In genomic region chr12:58669914-58670635, GRCm38 (mm10) we compare ENCODE assay signal across 24 mouse cellular contexts.
DNase-seq lines count a peak whose midpoint lies in the region; ATAC-seq lines count a peak whose summit lies in the region.
"Had no signal": no experiment of that assay in that cellular context is flagged by ENCODE, and none has a peak within 500 bp of the region (broad histone marks: within the 10 kb centered on the region; RNA-seq: fewer than 3 reads in every experiment).

No protein-coding gene starts in this region.

- H3K4me3 ChIP-seq in forebrain, embryonic 11.5 days (ENCODE audit: low read depth, low read length): no peak overlapping the region
- H3K4me3 ChIP-seq in forebrain, embryonic 10.5 days: no peak overlapping the region
- no peak overlapping the region for H3K4me3 ChIP-seq in neural tube, embryonic 11.5 days (ENCODE audit: low read depth, low read length)
- no peak overlapping the region for H3K4me3 ChIP-seq in hindbrain, embryonic 15.5 days
- no peak overlapping the region for H3K4me3 ChIP-seq in neural tube, embryonic 14.5 days (ENCODE audit: low read depth, low read length)
- H3K4me3 ChIP-seq: erythroblast, embryonic 14.5 days; heart, adult 2 months; intestine, embryonic 15.5 days; limb, embryonic 12.5 days; liver, embryonic 13.5 days; lung, embryonic 15.5 days; stomach, embryonic 15.5 days had no signal

- no peaks in the 10 kb centered on the region for H3K4me1 ChIP-seq in forebrain, embryonic 11.5 days (replicated peaks; ENCODE audit: control insufficient read depth, insufficient read depth, low read length)
- H3K4me1 ChIP-seq in forebrain, embryonic 10.5 days: no peaks in the 10 kb centered on the region
- H3K4me1 ChIP-seq in neural tube, embryonic 11.5 days (ENCODE audit: control insufficient read depth, insufficient read depth, low read length): no peaks in the 10 kb centered on the region
- no peaks in the 10 kb centered on the region for H3K4me1 ChIP-seq in hindbrain, embryonic 15.5 days (replicated peaks)
- H3K4me1 ChIP-seq in neural tube, embryonic 14.5 days (ENCODE audit: control insufficient read depth, insufficient read depth, low read length): no peaks in the 10 kb centered on the region
- H3K4me1 ChIP-seq: intestine, embryonic 15.5 days; limb, embryonic 12.5 days; liver, embryonic 13.5 days; lung, embryonic 15.5 days; stomach, embryonic 15.5 days had no signal

- H3K9me3 ChIP-seq in forebrain, embryonic 11.5 days (ENCODE audit: control insufficient read depth, low read length): no peaks in the 10 kb centered on the region
- H3K9me3 ChIP-seq in forebrain, embryonic 10.5 days: no peaks in the 10 kb centered on the region
- H3K9me3 ChIP-seq in neural tube, embryonic 11.5 days (ENCODE audit: control insufficient read depth, low read length): no peaks in the 10 kb centered on the region
- no peaks in the 10 kb centered on the region for H3K9me3 ChIP-seq in hindbrain, embryonic 15.5 days
- H3K9me3 ChIP-seq in neural tube, embryonic 14.5 days (ENCODE audit: control insufficient read depth, low read length): no peaks in the 10 kb centered on the region
- H3K9me3 ChIP-seq: intestine, embryonic 15.5 days; limb, embryonic 12.5 days; liver, embryonic 13.5 days; lung, embryonic 15.5 days; stomach, embryonic 15.5 days had no signal

- DNase-seq in forebrain, embryonic 11.5 days (ENCODE audit: low spot score): no peak
- no peak for DNase-seq in forebrain, embryonic 10.5 days (ENCODE audit: extremely low spot score, low spot score)
- DNase-seq in neural tube, embryonic 11.5 days (ENCODE audit: low spot score): no peak
- no peak for DNase-seq in neural tube, embryonic 10.5 days (ENCODE audit: extremely low spot score, low spot score)
- DNase-seq in embryo, embryonic 10 days (ENCODE audit: low spot score): no peak
- no peak for DNase-seq in cerebellum, postnatal 10 days
- DNase-seq: adrenal gland, postnatal 14 days; cerebellum, adult 11 months; cerebellum, postnatal 36 days; gastrocnemius, postnatal 25 days; heart, adult 2 months; heart, postnatal 36 days; kidney, postnatal 36 days; liver, embryonic 13.5 days; lung, postnatal 4 days; right cerebral cortex, postnatal 25 days had no signal

- ATAC-seq in forebrain, embryonic 11.5 days (replicated peaks; ENCODE audit: low FRiP score): peak; percentile 87
- peak; percentile 37; the same call in 1 of the 2 replicates for ATAC-seq in neural tube, embryonic 11.5 days (ENCODE audit: insufficient read depth, low FRiP score, low TSS enrichment)
- ATAC-seq in hindbrain, embryonic 15.5 days (ENCODE audit: low FRiP score, low read depth): peak; percentile 63; the same call in 1 of the 2 replicates
- ATAC-seq in neural tube, embryonic 14.5 days (ENCODE audit: low read depth): peak; percentile 92
- ATAC-seq: activated CD4-positive, CD25-positive, alpha-beta regulatory T cell, adult 4 months; intestine, embryonic 15.5 days had no signal

- no peak overlapping the region for H3K4me2 ChIP-seq in forebrain, embryonic 11.5 days (ENCODE audit: low read depth, low read length, severe bottlenecking)
- H3K4me2 ChIP-seq in neural tube, embryonic 11.5 days (ENCODE audit: low read depth): no peak overlapping the region
- H3K4me2 ChIP-seq in hindbrain, embryonic 15.5 days: no peak overlapping the region
- no peak overlapping the region for H3K4me2 ChIP-seq in neural tube, embryonic 14.5 days (ENCODE audit: low read depth, low read length)
- H3K4me2 ChIP-seq: intestine, embryonic 15.5 days; limb, embryonic 12.5 days; liver, embryonic 13.5 days; lung, embryonic 15.5 days; stomach, embryonic 15.5 days had no signal

- H3K27ac ChIP-seq in forebrain, embryonic 11.5 days (ENCODE audit: low read depth, low read length): no peak overlapping the region
- H3K27ac ChIP-seq in forebrain, embryonic 10.5 days: no peak overlapping the region
- H3K27ac ChIP-seq in neural tube, embryonic 11.5 days (ENCODE audit: low read depth, low read length): no peak overlapping the region
- H3K27ac ChIP-seq in hindbrain, embryonic 15.5 days (replicated peaks): no peak overlapping the region
- no peak overlapping the region for H3K27ac ChIP-seq in neural tube, embryonic 14.5 days (ENCODE audit: low read depth, low read length)
- H3K27ac ChIP-seq: heart, adult 2 months; intestine, embryonic 15.5 days; limb, embryonic 12.5 days; liver, embryonic 13.5 days; lung, embryonic 15.5 days; stomach, embryonic 15.5 days had no signal

- WGBS in forebrain, embryonic 11.5 days: 74% methylated on average over 3 of the region's 3 CpGs
- 75% methylated on average over 3 of the region's 3 CpGs for WGBS in forebrain, embryonic 10.5 days
- 77% methylated on average over 3 of the region's 3 CpGs for WGBS in neural tube, embryonic 11.5 days
- 68% methylated on average over 3 of the region's 3 CpGs for WGBS in hindbrain, embryonic 15.5 days
- WGBS in neural tube, embryonic 14.5 days: 62% methylated on average over 3 of the region's 3 CpGs

- H3K27me3 ChIP-seq in forebrain, embryonic 11.5 days (ENCODE audit: control insufficient read depth, insufficient read depth, low read length): no peaks in the 10 kb centered on the region
- H3K27me3 ChIP-seq in forebrain, embryonic 10.5 days (ENCODE audit: poor library complexity, severe bottlenecking): no peaks in the 10 kb centered on the region
- no peaks in the 10 kb centered on the region for H3K27me3 ChIP-seq in neural tube, embryonic 11.5 days (ENCODE audit: control insufficient read depth, insufficient read depth, low read length)
- no peaks in the 10 kb centered on the region for H3K27me3 ChIP-seq in hindbrain, embryonic 15.5 days
- H3K27me3 ChIP-seq in neural tube, embryonic 14.5 days (ENCODE audit: control insufficient read depth, insufficient read depth, low read length): no peaks in the 10 kb centered on the region
- H3K27me3 ChIP-seq: intestine, embryonic 15.5 days; limb, embryonic 12.5 days; liver, embryonic 13.5 days; lung, embryonic 15.5 days; stomach, embryonic 15.5 days had no signal

- no peaks in the 10 kb centered on the region for H3K36me3 ChIP-seq in forebrain, embryonic 11.5 days (ENCODE audit: control insufficient read depth, insufficient read depth, low read length)
- no peaks in the 10 kb centered on the region for H3K36me3 ChIP-seq in forebrain, embryonic 10.5 days (replicated peaks)
- no peaks in the 10 kb centered on the region for H3K36me3 ChIP-seq in neural tube, embryonic 11.5 days (ENCODE audit: control insufficient read depth, insufficient read depth, low read length)
- H3K36me3 ChIP-seq in hindbrain, embryonic 15.5 days: no peaks in the 10 kb centered on the region
- H3K36me3 ChIP-seq in neural tube, embryonic 14.5 days (ENCODE audit: control insufficient read depth, insufficient read depth, low read length): no peaks in the 10 kb centered on the region
- H3K36me3 ChIP-seq: intestine, embryonic 15.5 days; limb, embryonic 12.5 days; liver, embryonic 13.5 days; lung, embryonic 15.5 days; stomach, embryonic 15.5 days had no signal

- H3K9ac ChIP-seq in forebrain, embryonic 11.5 days (ENCODE audit: low read length): no peak overlapping the region
- H3K9ac ChIP-seq in neural tube, embryonic 11.5 days (ENCODE audit: low read length): no peak overlapping the region
- no peak overlapping the region for H3K9ac ChIP-seq in hindbrain, embryonic 15.5 days
- no peak overlapping the region for H3K9ac ChIP-seq in neural tube, embryonic 14.5 days (replicated peaks; ENCODE audit: low read depth, low read length)
- H3K9ac ChIP-seq: intestine, embryonic 15.5 days; limb, embryonic 12.5 days; liver, embryonic 13.5 days; lung, embryonic 15.5 days; stomach, embryonic 15.5 days had no signal

Comparison
In these comparisons a context has a peak if more than half of its experiments do, and no peak if none do; other contexts are left out.
1. ATAC-seq: peak in every context shown above with its lines; median percentile 92 in neural tube, embryonic 14.5 days; 87 in forebrain, embryonic 11.5 days; 63 in hindbrain, embryonic 15.5 days; 37 in neural tube, embryonic 11.5 days.